Mouse (Mus musculus) liver, postnatal 0 days (tissue): ENCODE data around the gene Pitpnm1.

Source experiments
- CTCF ChIP-seq: sonication (generic); IDR thresholded peaks from 2 replicates; pipeline ENCODE4 v1.5.1; 2016; ENCODE audit warnings: antibody characterized with exemption, low read depth
- EP300 ChIP-seq: IDR thresholded peaks from 2 replicates; pipeline ENCODE4 v1.6.1; 2016; ENCODE audit warnings: antibody characterized with exemption, low read depth, mild to moderate bottlenecking

DNA sequence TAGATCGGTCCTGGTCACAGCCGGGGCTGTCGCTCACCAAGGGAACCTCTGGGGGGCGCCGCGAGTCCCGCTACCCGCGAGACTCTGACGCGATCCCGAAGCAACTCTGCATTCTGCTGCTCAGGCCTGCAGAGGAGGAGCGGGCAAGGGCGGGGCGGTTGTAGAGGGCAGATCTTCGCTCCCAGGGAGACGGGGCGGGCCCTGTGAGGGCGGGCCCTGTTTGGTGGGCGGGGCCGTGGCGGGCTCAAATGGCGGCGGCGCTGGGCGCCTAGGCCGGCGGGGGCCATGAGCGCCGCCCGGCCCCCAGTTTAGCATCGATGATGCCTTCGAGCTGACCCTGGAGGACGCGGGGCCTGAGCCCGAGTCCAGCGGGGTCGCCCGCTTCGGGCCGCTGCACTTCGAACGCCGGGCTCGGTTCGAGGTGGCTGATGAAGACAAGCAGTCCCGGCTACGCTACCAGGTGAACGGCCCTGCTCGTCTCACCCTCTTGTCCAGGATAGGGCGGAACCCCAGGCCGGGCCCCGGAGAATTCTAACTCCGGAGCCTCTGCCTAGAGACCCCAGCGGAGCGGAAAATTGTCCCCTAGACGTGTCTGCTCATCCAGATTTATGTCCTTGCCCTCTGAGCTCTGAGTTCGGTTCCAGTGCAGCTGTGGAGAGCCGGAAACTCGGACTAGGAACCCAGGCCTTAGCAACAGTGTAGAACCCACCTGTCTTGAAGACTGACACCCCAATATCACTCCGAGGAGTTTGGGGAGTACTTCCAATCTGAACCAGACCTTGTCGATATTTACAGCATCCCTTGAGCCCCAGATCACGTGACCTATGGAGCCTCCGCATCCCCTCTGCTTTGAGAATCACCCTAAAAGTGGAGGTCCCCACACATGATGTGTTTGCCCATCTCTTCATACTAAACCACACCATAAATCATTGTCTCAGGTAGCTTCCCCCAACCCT lies 26.2 kb downstream of the Pitpnm1 start, which contains the start of gene Aip:
- TF ChIP-seq EP300: no peak
- TF ChIP-seq CTCF: peak; percentile 87
